Mouse (Mus musculus) myocyte (in vitro differentiated cells): ENCODE measurements around the gene Sprn. TPM values are rescaled to one million over a fixed set of nuclear protein-coding genes. Genes with fewer than 3 reads are reported as not detected.

Source experiments
- H3K27me3 ChIP-seq: one replicate; pipeline ENCODE4 v1.6.1; 2011; ENCODE audit not compliant: control insufficient read depth, insufficient read depth, insufficient read length
- H3K36me3 ChIP-seq: one replicate; pipeline ENCODE4 v1.6.1; 2011; ENCODE audit not compliant: control insufficient read depth, insufficient read depth
- H3K4me2 ChIP-seq: one replicate; pipeline ENCODE4 v1.6.1; 2011; ENCODE audit warnings: low read depth, control low read depth
- H3K4me3 ChIP-seq: one replicate; pipeline ENCODE4 v1.5.1; 2011; ENCODE audit warnings: mild to moderate bottlenecking, control low read depth, moderate library complexity
- H3K79me2 ChIP-seq: one replicate; pipeline ENCODE4 v1.6.1; 2011; ENCODE audit not compliant: control insufficient read depth, insufficient read depth
- H3ac ChIP-seq: one replicate; pipeline ENCODE4 v1.6.1; 2011; ENCODE audit not compliant: control insufficient read depth, insufficient read length
- CEBPB ChIP-seq: IDR thresholded peaks from 2 replicates; pipeline ENCODE4 v1.6.1; 2011; ENCODE audit warnings: mild to moderate bottlenecking, moderate library complexity; ENCODE audit not compliant: poor library complexity, insufficient read depth, severe bottlenecking
- E2F4 ChIP-seq: IDR thresholded peaks from one replicate; pipeline ENCODE4 v1.6.1; 2011; ENCODE audit warnings: mild to moderate bottlenecking, control low read depth, moderate library complexity; ENCODE audit not compliant: insufficient read depth
- MAX ChIP-seq: IDR thresholded peaks from one replicate; pipeline ENCODE4 v1.6.1; 2011; ENCODE audit warnings: low read depth, mild to moderate bottlenecking, control low read depth
- MYOD1 ChIP-seq, 3 experiments: IDR thresholded peaks; one replicate each; pipeline ENCODE4 v1.6.1; 2011; ENCODE audit warnings: control low read depth in 2 of 3, low read depth in 2 of 3, mild to moderate bottlenecking in 2 of 3, moderate library complexity in 1 of 3; ENCODE audit not compliant: insufficient read length in 2 of 3, control insufficient read depth in 1 of 3
- MYOG ChIP-seq, 3 experiments: IDR thresholded peaks; one replicate each; pipeline ENCODE4 v1.6.1; 2011; ENCODE audit warnings: control low read depth in 2 of 3, low read depth in 2 of 3, mild to moderate bottlenecking in 2 of 3; ENCODE audit not compliant: insufficient read length in 2 of 3, control insufficient read depth in 1 of 3, insufficient read depth in 1 of 3
- POLR2A ChIP-seq: IDR thresholded peaks from one replicate; pipeline ENCODE4 v1.6.1; 2011; ENCODE audit warnings: low read depth, mild to moderate bottlenecking, control low read depth, moderate library complexity; ENCODE audit not compliant: insufficient read length
- POLR2AphosphoS2 ChIP-seq: IDR thresholded peaks from one replicate; pipeline ENCODE4 v1.6.1; 2011; ENCODE audit warnings: low read depth, control low read depth; ENCODE audit not compliant: insufficient read length
- REST ChIP-seq: IDR thresholded peaks from one replicate; pipeline ENCODE4 v1.6.1; 2011; ENCODE audit warnings: mild to moderate bottlenecking, control low read depth, moderate library complexity; ENCODE audit not compliant: insufficient read depth, insufficient read length
- SRF ChIP-seq: IDR thresholded peaks from one replicate; pipeline ENCODE4 v1.6.1; 2011; ENCODE audit warnings: low read depth; ENCODE audit not compliant: control insufficient read depth, insufficient read length
- TCF12 ChIP-seq: IDR thresholded peaks from one replicate; pipeline ENCODE4 v1.6.1; 2011; ENCODE audit warnings: mild to moderate bottlenecking, control low read depth; ENCODE audit not compliant: poor library complexity, insufficient read depth, severe bottlenecking
- TCF3 ChIP-seq: IDR thresholded peaks from one replicate; pipeline ENCODE4 v1.6.1; 2011; ENCODE audit warnings: low read depth, control low read depth; ENCODE audit not compliant: insufficient read length
- USF1 ChIP-seq: IDR thresholded peaks from one replicate; pipeline ENCODE4 v1.6.1; 2011; ENCODE audit warnings: low read depth, mild to moderate bottlenecking, control low read depth, moderate library complexity
- polyA plus RNA-seq: library from polyadenylated mRNA; unstranded; fragments of >200 nt; fragmentation: generic; extraction: Trizol; gene quantifications from one replicate; pipeline ENCODE4 v1.2.1, GENCODE M21; 2012; ENCODE audit warnings: missing spikeins

Sprn gene
- polyA plus RNA-seq, 1 experiment: not detected

DNA sequence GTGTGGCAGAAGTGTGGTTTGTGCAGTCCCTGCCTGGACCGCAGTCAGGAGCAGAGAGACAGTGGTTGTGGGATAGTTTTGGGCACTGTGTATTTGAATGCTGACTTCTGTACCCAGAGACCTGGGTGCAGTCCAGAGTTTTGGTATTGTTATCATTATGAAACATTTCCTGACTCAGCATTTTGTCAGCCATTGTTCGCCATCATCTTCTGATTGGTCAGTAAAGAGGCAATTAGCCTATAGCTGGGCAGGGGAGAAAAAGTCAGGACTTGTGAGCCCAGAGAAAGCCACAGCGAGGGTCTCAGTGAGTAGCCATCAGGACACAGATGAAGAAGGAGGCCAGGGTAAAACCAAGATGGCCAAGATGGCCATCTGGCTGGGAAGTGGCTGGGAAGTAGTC is 5.7 kb upstream of the Sprn start:
- H3K79me2 ChIP-seq: no peaks in the 10 kb centered on the region
- TF ChIP-seq MYOG (IDR thresholded peaks at IDR 0.05; ENCODE audit: control insufficient read depth in 1 of 3, insufficient read depth in 1 of 3, insufficient read length in 2 of 3, low read depth in 2 of 3): no peak
- no peak for TF ChIP-seq TCF12
- TF ChIP-seq POLR2A: no peak
- TF ChIP-seq CEBPB: no peak
- no peak for TF ChIP-seq MAX
- TF ChIP-seq MYOD1 (IDR thresholded peaks at IDR 0.05; ENCODE audit: control insufficient read depth in 1 of 3, insufficient read length in 2 of 3, low read depth in 2 of 3): no peak
- no peak for TF ChIP-seq REST
- no peak for TF ChIP-seq TCF3
- TF ChIP-seq USF1: no peak
- no peak for TF ChIP-seq E2F4
- TF ChIP-seq SRF: no peak
- TF ChIP-seq POLR2AphosphoS2: no peak

DNA sequence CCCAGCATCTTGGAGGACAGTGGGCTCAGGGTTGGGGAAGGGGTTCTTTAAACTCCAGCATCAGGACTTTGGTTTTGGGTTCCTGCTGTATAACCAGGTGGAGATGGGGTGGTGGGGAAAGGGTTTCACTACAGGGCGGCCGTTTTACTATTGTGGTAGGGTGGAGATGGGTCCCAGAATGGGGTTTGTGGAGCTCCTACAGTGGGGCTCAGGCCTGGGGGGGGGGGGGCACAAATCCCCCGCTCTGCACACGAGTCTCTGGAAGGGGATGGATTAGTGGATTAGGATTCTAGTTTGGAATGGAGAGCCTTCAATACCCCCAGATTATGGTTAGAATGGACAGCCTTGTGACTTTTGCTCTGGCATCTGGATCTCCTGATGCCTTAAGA is 854 bp downstream of the Sprn start:
- H3K27me3 ChIP-seq: peaks cover 5% of the 10 kb centered on the region
- TF ChIP-seq MYOD1 (IDR thresholded peaks at IDR 0.05; ENCODE audit: control insufficient read depth in 1 of 3, insufficient read length in 2 of 3, low read depth in 2 of 3): no peak
- TF ChIP-seq USF1: no peak
- no peak for TF ChIP-seq MYOG (IDR thresholded peaks at IDR 0.05; ENCODE audit: control insufficient read depth in 1 of 3, insufficient read depth in 1 of 3, insufficient read length in 2 of 3, low read depth in 2 of 3)
- TF ChIP-seq SRF: no peak
- no peak for TF ChIP-seq REST
- no peak for TF ChIP-seq TCF12
- TF ChIP-seq E2F4: no peak
- no peak for TF ChIP-seq POLR2AphosphoS2
- no peak for TF ChIP-seq CEBPB
- TF ChIP-seq TCF3: no peak
- no peak for TF ChIP-seq POLR2A
- no peak for TF ChIP-seq MAX
- H3K79me2 ChIP-seq: no peaks in the 10 kb centered on the region
- no peak overlapping the region for H3ac ChIP-seq
- no peak overlapping the region for H3K4me3 ChIP-seq
- H3K4me2 ChIP-seq: no peak overlapping the region
- H3K36me3 ChIP-seq: no peaks in the 10 kb centered on the region

More for the DNA sequence above, 5.7 kb upstream of the Sprn start:
- H3K4me3 ChIP-seq: no peak overlapping the region
- H3K36me3 ChIP-seq: no peaks in the 10 kb centered on the region
- no peak overlapping the region for H3K4me2 ChIP-seq
- H3ac ChIP-seq: no peak overlapping the region
- H3K27me3 ChIP-seq: peaks cover 12% of the 10 kb centered on the region

DNA sequence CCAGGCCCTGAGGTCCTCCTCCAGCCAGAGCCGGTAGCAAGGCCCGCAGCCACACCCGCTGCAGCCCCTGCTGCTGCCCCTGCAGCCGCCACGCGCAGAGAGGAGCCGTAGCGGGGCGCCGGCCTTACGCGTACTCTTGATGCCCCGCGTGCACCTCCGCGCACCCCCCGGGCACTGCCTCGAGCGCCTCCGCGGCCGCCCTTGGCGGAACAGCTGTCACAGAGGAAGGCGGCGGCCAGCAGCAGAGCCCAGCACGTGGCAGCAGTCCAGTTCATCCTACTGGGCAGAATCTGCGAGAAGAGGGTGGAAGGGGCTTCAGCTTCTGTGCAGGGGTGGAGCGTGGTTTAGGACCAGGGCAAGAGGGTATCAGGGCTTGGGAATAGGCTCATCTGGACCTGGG is 1.3 kb downstream of the Sprn start:
- TF ChIP-seq USF1: no peak
- peaks cover 5% of the 10 kb centered on the region for H3K27me3 ChIP-seq
- H3K4me3 ChIP-seq: no peak overlapping the region

GRCm38 (mm10) chr7:140144550-140144949 is 10.1 kb downstream of the Sprn start:
- Histone ChIP-seq H3K36me3 (no peaks in the 10 kb centered on the region), H3ac (no peak overlapping the region), H3K79me2 (no peaks in the 10 kb centered on the region), H3K4me3 (no peak overlapping the region), H3K4me2 (no peak overlapping the region), H3K27me3 (no peaks in the 10 kb centered on the region)
- TF ChIP-seq POLR2AphosphoS2 (no peak), REST (no peak), MYOG (IDR thresholded peaks at IDR 0.05; ENCODE audit: control insufficient read depth in 1 of 3, insufficient read depth in 1 of 3, insufficient read length in 2 of 3, low read depth in 2 of 3) (no peak), E2F4 (no peak), CEBPB (no peak)

More for the DNA sequence above, 1.3 kb downstream of the Sprn start:
- Histone ChIP-seq H3K4me2 (no peak overlapping the region), H3K79me2 (no peaks in the 10 kb centered on the region), H3K36me3 (no peaks in the 10 kb centered on the region), H3ac (no peak overlapping the region)

DNA sequence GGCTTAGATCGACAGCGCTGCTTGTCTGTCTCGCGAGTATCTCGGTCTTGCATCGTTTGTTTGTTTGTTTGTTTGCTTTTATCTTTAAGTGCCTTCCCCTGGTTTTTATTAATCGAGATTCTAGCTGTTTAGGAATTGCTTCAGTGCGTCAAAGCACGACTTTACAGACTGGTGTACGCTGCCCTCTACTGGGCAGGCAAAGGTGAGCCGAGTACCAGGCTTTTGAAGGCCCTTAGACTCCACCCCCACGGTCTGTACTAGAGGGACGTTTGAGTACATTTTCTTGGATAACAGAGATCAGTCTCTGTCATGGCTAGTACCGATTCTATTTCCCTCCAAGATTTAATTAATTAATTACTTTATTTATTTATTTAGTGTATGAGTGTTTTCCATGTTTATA is 13.3 kb downstream of the Sprn start:
- no peak overlapping the region for H3K4me3 ChIP-seq
- H3K36me3 ChIP-seq: no peaks in the 10 kb centered on the region
- H3K27me3 ChIP-seq: no peaks in the 10 kb centered on the region
- no peak for TF ChIP-seq MYOG (IDR thresholded peaks at IDR 0.05; ENCODE audit: control insufficient read depth in 1 of 3, insufficient read depth in 1 of 3, insufficient read length in 2 of 3, low read depth in 2 of 3)
- TF ChIP-seq POLR2A: no peak
- TF ChIP-seq MAX: no peak
- no peak for TF ChIP-seq REST
- no peak for TF ChIP-seq TCF12
- TF ChIP-seq E2F4: no peak
- TF ChIP-seq TCF3: no peak
- no peak for TF ChIP-seq SRF
- TF ChIP-seq POLR2AphosphoS2: no peak
- no peak for TF ChIP-seq USF1
- TF ChIP-seq MYOD1 (IDR thresholded peaks at IDR 0.05; ENCODE audit: control insufficient read depth in 1 of 3, insufficient read length in 2 of 3, low read depth in 2 of 3): no peak
- TF ChIP-seq CEBPB: no peak
- no peak overlapping the region for H3ac ChIP-seq
- H3K4me2 ChIP-seq: no peak overlapping the region
- H3K79me2 ChIP-seq: no peaks in the 10 kb centered on the region
